Mouse (Mus musculus): ENCODE measurements around the gene 2900011O08Rik.

- no peak for TF ChIP-seq CTCF (IDR thresholded peaks at IDR 0.05; ENCODE audit: low read depth, low read length)
- no peak for TF ChIP-seq POLR2A (IDR thresholded peaks at IDR 0.05; ENCODE audit: borderline replicate concordance, low read depth, low read length)
These were observed 137.5 kb downstream of the 2900011O08Rik start for GRCm38 (mm10) chr16:14123901-14124300.

Data from bone marrow macrophage, adult 2 months (primary cell).